Mouse (Mus musculus) liver, embryonic 16.5 days (tissue): ENCODE measurements at regions not wholly inside any gene's neighbourhood (a gene's known extent, or its start where the extent isn't known, plus 50 kb on each side); places are given as distances from the start of the nearest gene placed in this dataset.

Experiments
- ATAC-seq: fragments of 200-750 bp; cut with Nextera tagmentation; 2 replicates; pipeline ENCODE4 v1.8.0; 2017; ENCODE audit warnings: low read depth, mild to moderate bottlenecking, moderate number of reproducible peaks, moderate library complexity
- H3K27ac ChIP-seq: fragments of 300-500 bp; sonication (generic); 2 replicates; pipeline ENCODE4 v1.5.1; 2014; ENCODE audit warnings: mild to moderate bottlenecking, low read length
- H3K27me3 ChIP-seq: fragments of 300-500 bp; sonication (generic); 2 replicates; pipeline ENCODE4 v1.6.1; 2014; ENCODE audit warnings: low read depth, low read length, mixed read lengths; ENCODE audit not compliant: control insufficient read depth, insufficient read depth
- H3K36me3 ChIP-seq: fragments of 300-500 bp; sonication (generic); 2 replicates; pipeline ENCODE4 v1.6.1; 2014; ENCODE audit warnings: mild to moderate bottlenecking; ENCODE audit not compliant: control insufficient read depth, insufficient read depth
- H3K4me1 ChIP-seq: fragments of 300-500 bp; sonication (generic); 2 replicates; pipeline ENCODE4 v1.6.1; 2014; ENCODE audit warnings: low read depth, low read length, mixed read lengths; ENCODE audit not compliant: control insufficient read depth
- H3K4me2 ChIP-seq: fragments of 300-500 bp; sonication (generic); 2 replicates; pipeline ENCODE4 v1.6.1; 2014; ENCODE audit warnings: low read depth, low read length, mixed read lengths
- H3K4me3 ChIP-seq: fragments of 300-500 bp; sonication (generic); 2 replicates; pipeline ENCODE4 v1.5.1; 2014; ENCODE audit warnings: low read depth, mild to moderate bottlenecking, low read length
- H3K9ac ChIP-seq: fragments of 300-500 bp; sonication (generic); 2 replicates; pipeline ENCODE4 v1.6.1; 2014; ENCODE audit warnings: low read depth, low read length
- H3K9me3 ChIP-seq: fragments of 300-500 bp; sonication (generic); replicated peaks from 2 replicates; pipeline ENCODE4 v1.6.1; 2016; ENCODE audit warnings: low read length; ENCODE audit not compliant: control insufficient read depth
- WGBS: fragments of 180-500 bp; shearing (Covaris S2); extraction: QIAGEN DNeasy Blood & Tissue Kit; methylation state at CpG from one replicate; pipeline ENCODE4 v1.1.7; 2014; ENCODE audit not compliant: insufficient replicate concordance; 5-methylcytosine and 5-hydroxymethylcytosine counted together

DNA sequence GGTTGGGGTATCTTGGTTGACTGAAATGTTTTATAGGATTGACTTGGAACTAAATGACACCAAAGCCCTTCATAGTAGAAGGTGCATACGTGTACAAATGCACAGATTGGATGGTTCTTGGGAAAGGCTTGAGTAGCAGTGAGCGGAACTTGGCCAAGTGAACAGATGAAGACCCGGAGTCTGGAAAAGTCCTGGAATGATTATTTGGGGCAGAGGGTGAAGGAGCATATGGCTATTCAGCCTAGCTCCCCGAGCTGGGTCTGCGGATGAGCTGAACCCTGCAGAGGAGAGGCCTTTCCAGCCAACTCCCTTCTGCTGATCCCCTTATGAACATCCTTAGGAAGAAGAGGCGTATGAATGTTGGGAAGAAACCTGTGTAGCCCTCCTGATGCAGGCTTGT is 369.1 kb upstream of the Npvf start:
- H3K27me3 ChIP-seq: no peaks in the 10 kb centered on the region
- H3K27ac ChIP-seq: no peak overlapping the region
- H3K4me1 ChIP-seq: no peaks in the 10 kb centered on the region
- H3K9me3 ChIP-seq: no peaks in the 10 kb centered on the region
- no peak overlapping the region for H3K4me3 ChIP-seq
- H3K9ac ChIP-seq: no peak overlapping the region
- WGBS: 69% methylated on average over 6 of the region's 6 CpGs
- ATAC-seq: no peak
- no peak overlapping the region for H3K4me2 ChIP-seq
- no peaks in the 10 kb centered on the region for H3K36me3 ChIP-seq

DNA sequence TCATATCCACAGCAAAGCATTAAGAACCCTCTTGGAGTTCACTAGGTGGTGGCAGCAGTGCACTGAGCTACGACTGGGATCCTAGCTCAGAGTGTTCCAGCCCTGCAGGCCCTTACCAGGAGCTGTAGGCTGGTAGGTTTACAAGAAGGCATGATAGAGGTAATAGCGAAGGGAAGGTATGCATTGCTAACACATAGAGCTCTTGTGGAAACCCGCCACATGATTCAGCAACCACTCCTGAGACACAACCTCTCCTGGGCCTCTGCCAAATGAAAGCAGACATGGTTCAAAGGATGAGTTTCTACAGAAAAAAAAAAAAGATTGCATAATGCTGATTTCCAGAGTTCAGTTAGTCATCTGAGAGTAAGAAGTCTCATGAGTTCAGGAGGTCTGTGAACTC is 370.5 kb upstream of the Npvf start:
- Histone ChIP-seq H3K27me3 (no peaks in the 10 kb centered on the region), H3K4me2 (no peak overlapping the region), H3K4me1 (no peaks in the 10 kb centered on the region), H3K36me3 (no peaks in the 10 kb centered on the region), H3K9ac (no peak overlapping the region), H3K27ac (no peak overlapping the region), H3K9me3 (no peaks in the 10 kb centered on the region), H3K4me3 (no peak overlapping the region)
- 55% methylated on average over 3 of the region's 3 CpGs for WGBS
- ATAC-seq: no peak

DNA sequence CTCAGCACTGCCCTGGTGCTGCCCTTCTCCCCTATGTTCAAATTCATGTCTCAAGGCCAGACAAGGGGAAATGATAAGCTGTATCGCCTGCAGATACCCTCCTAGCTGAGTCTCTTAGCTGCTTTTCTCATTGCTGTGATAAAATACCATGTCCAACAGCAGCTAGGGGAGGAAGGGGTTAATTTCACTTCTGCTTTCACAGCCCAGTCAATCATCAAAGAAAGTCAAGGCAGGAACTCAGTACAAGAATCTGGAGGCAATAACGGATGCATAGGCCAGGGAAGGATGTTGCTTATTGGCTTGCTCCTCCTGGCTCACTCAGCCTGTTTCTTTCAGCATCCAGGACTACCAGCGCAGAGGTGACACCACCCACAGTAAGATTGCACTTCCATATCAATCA is 371.2 kb upstream of the Npvf start:
- no peak overlapping the region for H3K4me3 ChIP-seq
- ATAC-seq: no peak
- no peaks in the 10 kb centered on the region for H3K36me3 ChIP-seq
- H3K4me1 ChIP-seq: no peaks in the 10 kb centered on the region
- no peak overlapping the region for H3K27ac ChIP-seq
- no peak overlapping the region for H3K9ac ChIP-seq
- WGBS: 34% methylated on average over 3 of the region's 3 CpGs
- no peaks in the 10 kb centered on the region for H3K9me3 ChIP-seq
- H3K4me2 ChIP-seq: no peak overlapping the region
- H3K27me3 ChIP-seq: no peaks in the 10 kb centered on the region

DNA sequence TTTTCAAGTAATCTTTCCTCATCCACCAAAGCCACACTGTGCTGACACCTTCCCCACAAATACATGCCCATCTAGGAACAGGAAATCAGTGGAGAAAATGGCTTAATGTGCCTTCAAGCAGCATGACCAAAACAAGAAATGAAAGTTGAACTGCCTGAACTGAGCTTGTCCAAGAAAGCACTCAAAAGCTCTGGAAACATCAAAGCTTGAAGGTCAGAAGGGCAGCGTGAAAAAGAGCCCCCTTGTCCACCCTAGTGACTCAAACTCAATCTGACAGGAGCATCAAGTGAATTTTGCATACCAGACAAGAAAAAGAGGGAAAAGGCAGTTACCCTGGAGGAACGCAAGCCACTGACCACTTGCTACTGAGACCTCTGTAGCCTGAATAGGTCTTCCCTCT is 373.1 kb upstream of the Npvf start:
- Histone ChIP-seq H3K9me3 (no peaks in the 10 kb centered on the region), H3K36me3 (no peaks in the 10 kb centered on the region), H3K9ac (no peak overlapping the region), H3K27me3 (no peaks in the 10 kb centered on the region), H3K27ac (no peak overlapping the region), H3K4me1 (no peaks in the 10 kb centered on the region), H3K4me3 (no peak overlapping the region), H3K4me2 (no peak overlapping the region)
- WGBS: 59% methylated on average over 2 of the region's 2 CpGs
- ATAC-seq: no peak

DNA sequence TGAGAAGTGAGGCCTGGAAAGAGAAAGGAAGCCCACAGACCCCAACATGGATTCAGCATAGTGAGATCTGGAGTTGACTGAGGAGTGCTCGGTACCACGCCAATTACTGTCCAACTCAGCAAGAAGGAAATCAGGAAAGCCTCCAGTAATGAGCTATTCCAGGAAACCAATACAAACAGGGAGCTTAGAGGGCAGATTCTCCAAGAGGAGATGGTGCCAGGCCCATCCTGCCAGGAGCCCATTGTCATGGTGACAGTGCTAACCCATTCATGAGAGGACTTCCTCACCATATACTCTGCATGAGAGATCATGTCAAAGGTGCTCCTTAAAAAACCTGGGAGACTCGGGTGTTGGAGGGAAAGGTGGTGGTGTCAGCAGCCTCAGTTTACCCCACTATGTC is 375.3 kb upstream of the Npvf start:
- Histone ChIP-seq H3K4me1 (no peaks in the 10 kb centered on the region), H3K4me2 (no peak overlapping the region), H3K36me3 (no peaks in the 10 kb centered on the region), H3K9me3 (no peaks in the 10 kb centered on the region), H3K27me3 (no peaks in the 10 kb centered on the region), H3K9ac (no peak overlapping the region), H3K4me3 (no peak overlapping the region), H3K27ac (no peak overlapping the region)
- no peak for ATAC-seq
- 48% methylated on average over 3 of the region's 3 CpGs for WGBS

DNA sequence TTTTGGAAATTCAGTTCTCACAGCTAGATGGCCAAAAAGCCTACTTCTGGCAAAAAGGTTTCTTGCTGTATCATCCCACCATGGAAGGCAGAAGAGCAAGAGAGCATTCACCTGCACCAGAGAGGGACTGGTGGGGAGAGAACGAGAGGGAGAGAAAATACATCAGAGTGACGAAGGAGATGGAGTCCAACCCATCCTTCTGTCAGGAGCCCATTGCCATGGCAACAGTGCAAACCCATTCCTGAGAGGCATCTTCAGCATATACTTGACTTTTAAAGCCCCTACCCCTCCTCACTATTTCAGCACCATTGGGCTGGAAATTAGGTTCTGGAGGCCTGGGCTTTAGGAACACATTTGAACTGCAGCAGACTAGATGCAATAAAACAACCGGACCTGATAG is 375.7 kb upstream of the Npvf start:
- ATAC-seq: no peak
- Histone ChIP-seq H3K27ac (no peak overlapping the region), H3K27me3 (no peaks in the 10 kb centered on the region), H3K4me1 (no peaks in the 10 kb centered on the region), H3K4me3 (no peak overlapping the region), H3K36me3 (no peaks in the 10 kb centered on the region), H3K9me3 (no peaks in the 10 kb centered on the region), H3K4me2 (no peak overlapping the region), H3K9ac (no peak overlapping the region)
- 71% methylated on average over 3 of the region's 3 CpGs for WGBS

- H3K27me3 ChIP-seq: no peaks in the 10 kb centered on the region
- H3K9me3 ChIP-seq: no peaks in the 10 kb centered on the region
- no peak for ATAC-seq
- H3K4me3 ChIP-seq: no peak overlapping the region
- H3K4me2 ChIP-seq: no peak overlapping the region
- no peak overlapping the region for H3K27ac ChIP-seq
- H3K4me1 ChIP-seq: no peaks in the 10 kb centered on the region
- H3K36me3 ChIP-seq: no peaks in the 10 kb centered on the region
- no peak overlapping the region for H3K9ac ChIP-seq
- WGBS: 59% methylated on average over 6 of the region's 6 CpGs
These were observed 379.6 kb upstream of the Npvf start for GRCm38 (mm10) chr6:51033835-51034234.

GRCm38 (mm10) chr6:51036074-51036473 is 381.8 kb upstream of the Npvf start:
- H3K36me3 ChIP-seq: no peaks in the 10 kb centered on the region
- no peak overlapping the region for H3K4me3 ChIP-seq
- WGBS: 45% methylated on average over 4 of the region's 4 CpGs
- ATAC-seq: no peak
- no peaks in the 10 kb centered on the region for H3K27me3 ChIP-seq
- no peaks in the 10 kb centered on the region for H3K4me1 ChIP-seq
- no peak overlapping the region for H3K4me2 ChIP-seq
- no peaks in the 10 kb centered on the region for H3K9me3 ChIP-seq
- no peak overlapping the region for H3K27ac ChIP-seq
- H3K9ac ChIP-seq: no peak overlapping the region

- no peak for ATAC-seq
- Histone ChIP-seq H3K9me3 (no peaks in the 10 kb centered on the region), H3K4me3 (no peak overlapping the region), H3K4me2 (no peak overlapping the region), H3K36me3 (no peaks in the 10 kb centered on the region), H3K27ac (no peak overlapping the region), H3K9ac (no peak overlapping the region), H3K4me1 (no peaks in the 10 kb centered on the region), H3K27me3 (no peaks in the 10 kb centered on the region)
- WGBS: 24% methylated on average over 1 of the region's 1 CpGs
These were observed 382.3 kb upstream of the Npvf start for GRCm38 (mm10) chr6:51036553-51036952.

GRCm38 (mm10) chr6:51036956-51037355 is 382.7 kb upstream of the Npvf start:
- no peak for ATAC-seq
- no peaks in the 10 kb centered on the region for H3K27me3 ChIP-seq
- no peaks in the 10 kb centered on the region for H3K9me3 ChIP-seq
- no peaks in the 10 kb centered on the region for H3K4me1 ChIP-seq
- H3K9ac ChIP-seq: no peak overlapping the region
- H3K36me3 ChIP-seq: no peaks in the 10 kb centered on the region
- no peak overlapping the region for H3K27ac ChIP-seq
- 55% methylated on average over 4 of the region's 4 CpGs for WGBS
- H3K4me2 ChIP-seq: no peak overlapping the region
- H3K4me3 ChIP-seq: no peak overlapping the region
